Mouse (Mus musculus) ovary, adult 18-20 months (tissue): ENCODE measurements around the gene Ctrb1.
A peak's percentile ranks its signal among the peaks of the same experiment; 100 is the strongest.
"Not testable (repeated sequence)": the region's sequence is repeated elsewhere in the genome, so short reads cannot be mapped to it uniquely, and the experiment has no call there.

Source experiments
- DNase-seq: peaks from one replicate; pipeline ENCODE4 v3.0.0; 2022; ENCODE audit warnings: low spot score, mixed read lengths

Ctrb1 gene

DNA sequence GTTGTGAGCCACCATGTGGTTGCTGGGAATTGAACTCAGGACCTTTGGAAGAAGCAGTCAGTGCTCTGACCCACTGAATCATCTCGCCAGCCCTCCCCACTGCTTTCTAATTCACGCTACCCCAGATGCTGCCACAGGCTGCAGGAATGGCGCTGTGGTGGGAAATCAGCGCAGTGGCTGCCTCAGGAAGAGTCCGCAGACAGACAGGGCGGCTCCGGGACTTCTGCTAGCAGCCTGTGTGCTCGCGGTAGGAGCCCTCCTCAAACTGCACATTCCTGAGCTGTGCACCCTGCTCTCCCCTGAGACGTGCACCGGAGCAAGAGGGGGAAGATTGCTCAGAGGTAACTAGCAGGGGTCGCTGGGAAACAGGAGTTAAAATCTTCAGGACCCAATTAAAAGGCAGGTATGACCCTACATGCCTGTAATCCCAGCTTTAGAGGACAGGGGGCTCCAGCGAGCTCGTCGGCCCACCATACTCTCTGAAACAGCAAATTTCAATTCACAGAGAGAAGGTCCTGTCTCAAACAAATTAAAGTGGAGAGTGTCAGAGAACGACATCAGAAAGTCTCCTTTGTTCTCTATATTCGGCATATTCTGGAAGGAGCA lies 10.3 kb downstream of the Ctrb1 start:
- no peak for DNase-seq

DNA sequence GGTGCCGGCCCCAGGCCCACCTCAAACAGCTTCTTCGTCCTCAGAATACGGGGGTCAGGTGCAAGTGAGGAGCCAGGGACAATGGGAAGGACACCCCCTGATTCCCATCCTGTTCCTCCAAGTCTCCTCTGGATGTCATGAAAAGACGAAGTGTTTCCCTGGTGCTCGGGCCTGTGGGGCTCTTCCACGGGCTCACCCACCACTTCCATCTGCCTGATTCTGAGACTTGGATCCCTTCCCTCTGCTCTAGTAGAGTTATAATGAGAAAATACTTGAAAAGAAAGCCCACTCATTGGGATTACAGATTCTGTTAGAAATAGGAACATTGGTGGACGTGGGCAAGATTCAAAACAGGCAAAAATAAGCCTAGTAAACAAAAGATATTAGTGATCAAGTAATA lies 12.0 kb downstream of the Ctrb1 start:
- DNase-seq, result no peak

DNA sequence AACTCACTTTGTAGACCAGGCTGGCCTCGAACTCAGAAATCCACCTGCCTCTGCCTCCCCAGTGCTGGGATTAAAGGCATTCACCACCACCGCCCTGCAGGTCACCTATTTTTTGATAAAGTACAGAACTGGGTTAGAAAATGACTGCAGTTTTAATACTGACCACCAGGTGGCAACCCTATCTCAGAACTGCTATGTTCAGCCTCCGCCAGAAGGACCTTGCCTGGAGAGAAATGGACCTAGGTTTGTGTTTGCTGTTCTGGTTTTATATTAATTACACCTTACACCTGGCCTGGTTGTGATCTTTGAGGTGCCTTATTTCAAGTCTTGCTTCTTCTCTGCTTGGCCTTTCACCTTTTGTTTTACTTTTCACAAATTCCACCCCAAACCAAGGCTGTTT lies 12.7 kb downstream of the Ctrb1 start:
- no peak for DNase-seq

DNA sequence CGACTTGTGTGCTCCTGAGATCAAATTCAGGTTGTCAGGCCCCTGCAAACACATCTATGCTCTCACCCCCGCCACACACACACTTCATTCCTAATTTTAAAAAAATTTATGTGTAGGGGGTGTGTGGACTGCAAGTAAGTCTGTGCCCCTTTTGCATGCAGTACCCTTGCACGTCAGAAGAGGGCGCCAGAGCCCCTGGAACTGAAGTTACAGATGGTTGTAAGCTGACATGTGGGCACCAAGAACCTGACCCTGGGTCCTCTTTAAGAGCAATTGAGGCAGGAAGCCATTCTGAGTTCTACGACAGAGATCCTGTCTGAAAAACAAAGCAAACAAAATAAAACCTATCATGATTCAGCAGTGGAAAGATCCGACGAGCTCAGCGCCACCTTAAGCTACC lies 14.6 kb downstream of the Ctrb1 start:
- no peak for DNase-seq

DNA sequence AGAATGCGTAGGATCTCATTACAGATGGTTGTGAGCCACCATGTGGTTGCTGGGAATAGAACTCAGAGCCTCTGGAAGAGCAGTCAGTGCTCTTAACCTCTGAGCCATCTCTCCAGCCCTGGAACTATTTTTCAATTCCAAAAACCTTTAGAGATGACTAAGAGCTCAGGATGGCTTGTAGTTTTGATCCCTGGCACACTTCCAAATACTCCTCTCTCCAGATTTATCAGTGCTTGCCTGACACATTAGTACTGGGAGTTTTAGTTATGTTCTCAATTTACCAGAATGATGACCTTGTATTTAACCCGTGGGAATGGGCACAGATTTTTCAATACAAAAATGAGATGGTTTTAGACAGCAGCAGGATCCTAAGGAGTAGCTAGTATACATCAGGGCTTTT lies 24.1 kb downstream of the Ctrb1 start:
- no peak for DNase-seq

DNA sequence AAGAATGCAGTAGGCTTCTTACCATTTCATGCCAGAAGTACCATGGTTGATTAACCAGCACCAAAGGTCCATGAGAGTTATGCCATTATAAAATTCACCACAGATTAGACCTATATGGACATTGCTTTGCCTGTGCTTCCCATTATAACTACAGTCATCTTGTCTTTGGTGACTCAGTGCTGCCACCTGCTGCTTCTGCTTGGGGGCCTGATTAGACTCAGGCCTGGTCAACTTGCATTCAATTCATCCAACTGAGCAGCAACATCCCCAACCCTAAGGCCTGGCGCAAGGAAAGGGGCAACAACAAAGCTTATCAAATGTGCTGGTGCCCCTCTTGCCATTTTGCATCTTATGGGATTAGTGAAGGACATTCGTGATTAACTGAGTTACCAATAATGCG lies 28.3 kb downstream of the Ctrb1 start:
- peak; percentile 48 for DNase-seq

DNA sequence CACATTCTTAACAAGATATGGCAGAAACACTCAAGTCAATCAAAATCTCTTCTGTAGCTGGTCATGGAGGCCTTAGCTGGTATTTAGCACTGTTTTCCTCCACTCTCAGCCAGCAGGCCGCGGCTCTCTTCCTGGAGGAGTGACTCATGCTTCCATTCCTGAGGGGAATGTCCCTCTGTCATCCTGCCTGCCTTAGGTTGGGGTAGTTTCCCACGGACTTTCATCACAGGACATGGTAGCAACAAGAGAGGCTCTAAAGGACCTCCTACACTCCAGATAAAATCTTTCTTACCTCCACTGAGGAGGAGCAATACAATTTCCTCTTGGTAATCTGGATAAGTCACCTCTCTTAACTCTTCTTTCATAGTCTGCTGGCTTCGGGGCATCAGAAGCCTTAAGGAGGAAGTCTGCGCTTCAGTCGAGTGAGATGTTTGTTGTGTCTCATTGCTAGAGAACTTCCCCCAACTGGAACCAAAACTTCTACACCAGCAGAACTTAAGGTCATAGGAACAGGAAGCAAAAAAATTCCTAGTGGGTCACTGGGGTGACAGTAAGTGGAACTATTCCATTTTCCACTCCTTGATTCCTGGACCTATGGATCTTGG lies 31.9 kb downstream of the Ctrb1 start:
- DNase-seq, result no peak

DNA sequence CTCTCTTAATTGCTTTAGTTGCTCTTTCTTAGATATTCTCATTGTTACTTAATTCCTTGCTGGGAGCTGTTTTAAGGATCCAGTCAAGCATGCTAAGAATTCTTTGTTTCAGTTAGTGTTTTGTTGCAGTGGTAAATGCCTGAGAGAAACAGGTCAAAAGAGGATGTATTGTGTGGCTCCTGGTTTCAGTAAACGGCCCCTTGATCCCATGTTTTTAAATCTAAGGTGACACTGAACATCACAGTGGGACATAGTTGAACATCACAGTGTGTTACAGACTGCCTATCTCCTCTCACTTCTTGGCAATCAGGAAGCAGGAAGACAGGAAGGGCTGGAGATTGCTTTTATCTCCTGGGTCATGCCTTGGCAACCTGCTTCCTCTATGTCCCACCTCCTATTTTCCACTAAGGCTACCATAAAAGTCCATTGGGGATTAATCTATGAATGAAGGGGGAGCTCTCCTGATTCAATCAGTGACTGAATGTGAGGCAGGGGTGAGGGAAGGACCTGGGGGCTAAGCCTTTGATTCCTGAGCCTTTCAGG lies 33.4 kb downstream of the Ctrb1 start:
- no peak for DNase-seq

DNA sequence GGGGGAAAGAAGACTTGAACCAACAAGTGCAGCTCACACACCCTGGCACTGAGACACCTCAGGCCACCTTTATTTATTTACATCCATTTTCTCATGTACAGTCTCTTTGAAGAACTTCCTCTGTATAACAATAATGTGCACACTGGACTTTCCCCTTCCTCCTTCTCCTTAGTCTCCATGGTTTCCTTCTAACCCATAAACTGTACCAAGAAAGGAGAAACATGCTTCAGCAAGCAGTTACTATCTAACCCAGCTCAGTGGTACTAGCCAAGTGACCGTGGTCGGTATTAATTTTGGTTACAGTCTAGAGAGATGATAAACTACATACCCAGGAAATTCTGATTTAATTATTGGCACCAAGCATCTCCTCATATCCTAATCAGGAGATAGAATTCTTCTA lies 37.3 kb downstream of the Ctrb1 start:
- DNase-seq, result no peak

DNA sequence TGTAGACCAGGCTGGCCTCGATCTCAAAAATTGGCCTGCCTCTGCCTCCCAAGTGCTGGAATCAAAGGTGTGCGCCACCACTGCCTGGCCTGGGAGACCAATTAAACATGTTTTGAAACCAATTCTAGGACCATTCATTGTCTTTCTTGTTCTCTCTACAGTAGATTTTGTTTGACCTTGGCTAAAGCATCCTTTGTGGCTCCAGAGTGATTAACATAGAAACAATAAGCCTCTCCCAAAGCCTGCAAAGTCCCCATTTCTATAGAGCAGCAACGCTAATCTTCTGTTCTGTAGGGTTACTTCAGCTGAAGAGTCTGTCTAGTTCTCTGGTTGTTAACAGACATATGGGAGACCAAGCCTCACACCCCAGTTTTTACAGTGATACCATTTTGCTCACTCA lies 40.2 kb downstream of the Ctrb1 start:
- no peak for DNase-seq

DNA sequence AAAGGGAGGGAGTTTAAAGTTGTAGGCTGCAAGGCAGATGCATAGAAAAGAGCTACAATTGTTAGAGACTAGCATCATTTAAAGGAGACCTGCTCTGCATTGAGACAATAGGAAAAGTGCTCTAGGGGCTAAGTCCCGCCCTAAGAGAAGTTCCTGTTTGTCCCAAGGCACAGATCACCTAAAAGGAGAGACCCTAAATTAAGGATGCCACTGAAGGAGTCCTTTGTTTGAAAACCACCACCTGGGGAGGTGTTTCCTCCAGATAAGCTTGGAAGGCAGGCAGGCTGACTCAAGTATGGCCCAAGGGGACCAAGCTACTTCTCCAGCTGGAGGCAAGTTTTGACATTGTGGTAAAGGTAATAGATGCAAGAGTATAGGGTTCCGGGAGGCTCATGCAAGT lies 42.0 kb downstream of the Ctrb1 start:
- no peak for DNase-seq

DNA sequence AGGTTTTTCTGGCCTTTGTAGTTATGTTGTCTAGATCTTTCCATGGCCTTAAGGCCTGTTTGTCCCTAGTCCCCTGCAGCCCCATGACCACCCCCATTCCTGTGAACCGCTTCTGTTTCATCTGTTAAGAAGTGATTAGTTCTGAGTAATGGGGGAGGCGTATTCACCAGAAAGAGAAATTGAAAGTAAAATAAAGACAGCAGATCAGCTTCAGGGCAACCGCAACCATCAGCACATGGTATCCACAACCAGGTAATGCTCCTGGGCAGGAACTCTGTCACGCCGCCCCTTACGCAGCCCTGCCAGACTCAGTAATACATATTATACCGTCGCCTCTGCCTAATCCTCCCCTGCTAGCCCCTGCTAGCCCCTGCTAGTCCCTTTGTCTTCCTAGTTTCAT lies 45.1 kb downstream of the Ctrb1 start:
- DNase-seq, result no peak

DNA sequence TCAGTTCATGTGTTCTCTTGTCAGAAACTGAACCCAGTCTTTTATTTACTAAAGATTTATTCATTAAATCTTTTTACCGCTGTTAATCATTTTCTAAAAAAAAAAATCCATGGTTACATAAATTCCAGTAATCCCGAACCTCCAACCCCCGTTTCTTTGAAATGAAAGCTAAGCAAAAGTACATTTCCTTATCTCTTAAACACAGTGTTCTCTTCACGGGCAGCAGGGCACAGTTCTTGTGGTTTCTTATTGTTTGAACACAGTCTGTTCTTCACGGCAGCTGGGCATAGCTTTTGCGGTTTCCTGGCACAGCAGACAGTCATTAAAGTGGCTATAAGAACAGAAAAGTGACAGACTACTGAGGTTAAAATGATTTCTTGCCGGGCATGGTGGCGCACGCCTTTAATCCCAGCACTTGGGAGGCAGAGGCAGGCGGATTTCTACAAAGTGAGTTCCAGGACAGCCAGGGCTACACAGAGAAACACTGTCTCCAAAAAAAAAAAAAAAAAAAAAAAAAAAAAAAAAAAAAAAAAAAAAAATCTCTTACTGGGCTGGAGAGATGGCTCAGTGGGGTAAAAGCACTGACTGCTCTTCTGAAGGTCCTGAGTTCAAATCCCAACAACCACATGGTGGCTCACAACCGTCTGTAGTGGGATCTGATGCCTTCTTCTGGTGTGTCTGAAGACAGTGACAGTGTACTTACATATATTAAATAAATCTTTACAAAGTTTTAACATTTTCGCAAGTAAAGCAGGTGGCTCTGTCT lies 46.3 kb downstream of the Ctrb1 start:
- not testable (repeated sequence) for DNase-seq

DNA sequence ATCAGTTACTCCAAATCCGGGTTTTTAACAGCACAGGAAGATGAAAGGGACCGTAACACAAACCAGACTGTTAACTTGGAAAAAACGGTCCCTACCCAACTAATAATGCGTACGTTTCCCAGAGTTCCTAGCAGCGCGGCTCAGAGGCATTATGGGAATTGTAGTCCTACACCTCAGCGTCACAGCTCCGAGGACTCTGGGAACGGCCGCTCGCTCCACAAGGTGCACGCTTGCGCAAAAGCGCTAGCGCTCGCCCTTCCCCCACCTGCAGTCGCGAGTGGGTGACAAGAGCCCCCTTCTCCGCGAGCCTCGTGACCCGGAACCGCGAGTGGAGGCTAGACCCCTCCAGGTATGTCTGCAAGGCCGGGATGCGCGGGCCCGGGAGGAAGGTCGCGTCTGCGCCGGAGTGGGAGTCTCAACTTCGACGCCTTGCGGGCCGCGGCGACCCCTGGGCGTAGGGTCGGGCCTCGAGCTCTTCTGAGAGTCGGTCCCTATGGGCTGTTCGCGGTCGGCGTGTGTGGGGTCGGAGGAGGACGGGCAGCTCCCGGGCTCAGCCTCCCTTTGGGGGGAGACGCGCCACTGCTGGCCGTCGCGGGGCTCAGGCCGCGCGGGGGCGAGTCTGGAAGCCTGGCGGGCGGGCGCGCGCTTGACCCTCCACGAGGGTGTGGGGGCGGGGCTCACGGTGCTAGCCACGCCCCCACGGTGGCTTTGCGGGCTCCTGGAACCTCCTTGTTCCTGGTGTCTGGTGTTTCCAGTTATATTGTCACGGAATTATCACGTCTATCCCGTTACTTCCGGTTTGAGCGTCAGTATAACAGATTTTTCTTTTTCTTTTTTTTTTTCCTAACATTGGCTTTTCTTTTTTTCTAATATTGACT lies 47.3 kb downstream of the Ctrb1 start, which contains the start of gene Zfp1:
Zfp1 (plus strand) TSS at position 138 of the 878 bp plus-strand sequence.
- DNase-seq, result peak; percentile 89

DNA sequence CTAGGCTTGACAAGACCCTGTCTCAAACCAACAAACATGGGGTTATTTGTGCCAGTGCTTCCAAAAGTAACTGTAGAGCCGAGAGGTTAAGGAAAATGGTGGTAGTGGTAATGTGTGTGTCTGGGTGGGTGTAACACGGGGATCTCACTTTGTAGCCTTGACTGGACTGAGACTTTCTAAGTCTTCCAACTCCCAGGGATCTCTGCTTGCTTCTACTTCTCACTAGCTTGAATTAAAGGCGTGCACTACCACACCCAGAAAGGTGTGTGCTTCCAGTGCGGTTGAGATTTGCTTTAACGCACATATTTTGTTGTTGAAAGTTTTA lies 47.9 kb downstream of the Ctrb1 start:
- DNase-seq, result no peak

DNA sequence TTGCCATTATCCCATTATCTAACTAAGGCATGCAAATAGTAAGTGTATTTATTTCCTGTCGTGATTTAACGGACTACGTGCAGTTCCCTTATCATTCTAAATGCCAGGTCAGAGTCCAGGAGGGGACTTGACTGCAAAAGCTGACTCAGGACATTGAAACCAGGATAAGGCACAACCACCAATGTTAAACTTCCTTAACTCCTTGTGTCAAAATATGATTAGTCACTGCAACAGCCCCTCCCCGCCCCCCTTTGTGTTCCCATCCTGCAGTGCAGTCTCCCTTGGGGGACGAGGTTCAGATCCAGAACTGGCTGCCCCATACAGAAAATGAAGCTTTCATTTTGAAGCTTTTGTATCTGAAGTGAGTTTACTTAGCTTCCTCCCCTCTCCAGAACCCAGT lies 48.3 kb downstream of the Ctrb1 start:
- no peak for DNase-seq

DNA sequence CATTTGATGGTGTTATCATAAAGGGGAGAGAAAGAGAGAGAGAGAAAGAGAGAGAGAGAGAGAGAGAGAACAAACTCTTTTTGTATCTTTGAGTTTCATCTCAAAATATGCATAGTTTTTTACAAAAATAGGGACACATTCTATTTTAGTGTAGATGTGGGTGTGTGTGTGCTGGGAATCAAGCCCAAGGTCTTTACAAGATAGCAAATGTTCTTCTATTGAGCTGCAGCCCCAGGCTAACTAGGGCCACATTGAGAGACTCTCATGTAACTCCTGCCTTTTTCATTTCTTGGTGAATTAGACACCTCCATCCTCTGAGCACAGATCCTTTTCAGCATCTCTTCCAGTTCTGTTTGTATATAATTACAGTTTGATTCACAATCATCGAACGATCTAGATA lies 49.7 kb downstream of the Ctrb1 start:
- DNase-seq, result no peak

DNA sequence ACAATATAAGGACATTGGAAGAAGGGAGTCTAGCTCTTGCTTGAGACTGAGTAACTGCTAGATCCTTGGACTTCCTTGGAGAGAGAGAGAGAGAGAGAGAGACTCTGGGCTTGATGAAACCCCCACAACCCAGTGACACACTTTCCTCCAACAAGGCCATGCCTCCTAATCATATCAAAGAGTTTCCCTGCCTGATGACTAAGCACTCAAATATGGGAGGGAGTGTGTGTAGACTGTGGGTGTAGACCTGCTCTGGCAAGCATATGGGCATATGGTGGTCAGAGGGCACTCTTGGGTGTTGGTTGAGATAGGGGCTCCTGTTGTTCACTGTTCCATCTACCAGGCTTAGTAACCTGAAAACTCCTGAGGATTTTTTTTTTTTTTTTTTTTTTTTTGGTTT lies 52.7 kb downstream of the Ctrb1 start:
- DNase-seq, result no peak
